Mouse (Mus musculus) G1E (cell line): ENCODE results near the gene Fam50b.

Experiments
- CTCF ChIP-seq: IDR thresholded peaks from 2 replicates; pipeline ENCODE4 v1.5.1; 2012; ENCODE audit warnings: low read depth, low read length, inconsistent platforms, mixed read lengths
- GATA1 ChIP-seq: IDR thresholded peaks from 2 replicates; pipeline ENCODE4 v1.6.1; 2012; ENCODE audit warnings: borderline replicate concordance, low read length, inconsistent platforms, mixed read lengths
- POLR2AphosphoS5 ChIP-seq: IDR thresholded peaks from 2 replicates; pipeline ENCODE4 v1.6.1; 2012; ENCODE audit warnings: low read depth, low read length, inconsistent platforms; ENCODE audit not compliant: insufficient replicate concordance
- TAL1 ChIP-seq: conservative IDR thresholded peaks from 2 replicates; pipeline ENCODE4 v1.6.1; 2012; ENCODE audit warnings: low read depth, low read length, inconsistent platforms, mixed read lengths

- TF ChIP-seq CTCF (no peak), POLR2AphosphoS5 (no peak), GATA1 (no peak), TAL1 (no peak)
These were observed 8.7 kb upstream of the Fam50b start for GRCm38 (mm10) chr13:34725800-34726476.
